Mouse (Mus musculus) C2C12 (cell line): ENCODE data around the gene Mlip.

Source experiments
- CTCF ChIP-seq: IDR thresholded peaks from one replicate; pipeline ENCODE4 v1.5.1; 2011; ENCODE audit not compliant: control insufficient read depth, insufficient read depth, insufficient read length
- MAX ChIP-seq: IDR thresholded peaks from one replicate; pipeline ENCODE4 v1.6.1; 2011; ENCODE audit warnings: mild to moderate bottlenecking, control low read depth
- MYOG ChIP-seq: IDR thresholded peaks from one replicate; pipeline ENCODE4 v1.6.1; 2011; ENCODE audit not compliant: control insufficient read depth, insufficient read length; ENCODE audit errors: extremely low read depth

DNA sequence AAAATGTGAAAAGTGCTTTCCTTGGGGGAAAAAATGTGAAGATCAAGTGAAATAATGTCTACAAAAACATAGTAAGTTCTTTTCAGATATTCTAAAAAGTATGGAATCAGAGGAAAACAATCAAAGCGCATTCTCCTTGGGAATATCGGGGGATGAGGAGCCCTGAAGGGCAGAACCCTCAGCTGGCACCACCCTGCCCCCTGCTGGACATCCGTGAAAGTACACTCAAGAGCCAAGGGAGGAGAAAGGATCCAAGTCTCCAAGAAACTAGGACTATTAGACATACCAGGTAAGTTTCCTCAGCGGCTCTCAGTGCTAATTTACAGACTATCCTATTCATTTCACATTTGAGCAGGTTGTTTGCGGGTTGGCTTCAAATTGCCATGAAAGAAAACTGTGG is 28.8 kb upstream of the Mlip start:
- peak; percentile 62 for TF ChIP-seq CTCF
- no peak for TF ChIP-seq MYOG
- no peak for TF ChIP-seq MAX
